Mouse (Mus musculus) heart, adult 8-10 months (tissue): ENCODE measurements around the gene Ccdc120. TPM values are rescaled to one million over a fixed set of nuclear protein-coding genes. Genes with fewer than 3 reads are reported as not detected.
A peak's percentile ranks its signal among the peaks of the same experiment; 100 is the strongest.

Experiments used
- DNase-seq: peaks from one replicate; pipeline ENCODE4 v3.0.0; 2022; ENCODE audit warnings: low spot score
- total RNA-seq, 4 experiments: library from RNA; stranded (reverse); gene quantifications; 2 replicates each; pipeline ENCODE4 v1.2.4; 2022

Ccdc120 gene
- 1 to 10 TPM in 1 of 4 experiments, under 1 TPM in 3; 0.37 to 1.0 (median 0.73) TPM for total RNA-seq

GRCm38 (mm10) chrX:7750432-7751116 is at the start of gene Ccdc120:
Ccdc120 (minus strand) TSS chrX:7750905.
- peak; percentile 26 for DNase-seq

GRCm38 (mm10) chrX:7797327-7797726 is 46.6 kb upstream of the Ccdc120 start:
- no peak for DNase-seq

- DNase-seq, result no peak
Observed at GRCm38 (mm10) chrX:7795016-7795415, 44.3 kb upstream of the Ccdc120 start.

GRCm38 (mm10) chrX:7793361-7793760 is 42.7 kb upstream of the Ccdc120 start:
- DNase-seq, result no peak

- DNase-seq, result no peak
Observed at GRCm38 (mm10) chrX:7790309-7790708, 39.6 kb upstream of the Ccdc120 start.

- DNase-seq, result peak; percentile 76
Observed at GRCm38 (mm10) chrX:7789542-7790136, 38.9 kb upstream of the Ccdc120 start, which contains the start of gene Gripap1. Gripap1 (plus strand) TSS chrX:7789765.

- DNase-seq, result no peak
Observed at GRCm38 (mm10) chrX:7782603-7783092, 31.9 kb upstream of the Ccdc120 start.

- no peak for DNase-seq
Observed at GRCm38 (mm10) chrX:7779294-7779693, 28.6 kb upstream of the Ccdc120 start.

GRCm38 (mm10) chrX:7778450-7779244 is 27.9 kb upstream of the Ccdc120 start:
- DNase-seq, result no peak

GRCm38 (mm10) chrX:7776329-7777082 is 25.8 kb upstream of the Ccdc120 start:
- DNase-seq, result peak; percentile 33

GRCm38 (mm10) chrX:7775501-7776205 is 24.9 kb upstream of the Ccdc120 start:
- no peak for DNase-seq

GRCm38 (mm10) chrX:7772766-7773165 is 22.1 kb upstream of the Ccdc120 start:
- no peak for DNase-seq

GRCm38 (mm10) chrX:7769302-7770017 is 18.8 kb upstream of the Ccdc120 start:
- DNase-seq, result no peak

GRCm38 (mm10) chrX:7765764-7766163 is 15.1 kb upstream of the Ccdc120 start:
- peak; percentile 39 for DNase-seq

GRCm38 (mm10) chrX:7765281-7765670 is 14.6 kb upstream of the Ccdc120 start:
- DNase-seq, result no peak

- DNase-seq, result no peak
Observed at GRCm38 (mm10) chrX:7764657-7765280, 14.1 kb upstream of the Ccdc120 start.

- peak; percentile 55 for DNase-seq
Observed at GRCm38 (mm10) chrX:7763631-7764393, 13.1 kb upstream of the Ccdc120 start.

GRCm38 (mm10) chrX:7762921-7763197 is 12.2 kb upstream of the Ccdc120 start:
- no peak for DNase-seq
